Mouse (Mus musculus): ENCODE data around the gene Wdr1. TPM values are rescaled to one million over a fixed set of nuclear protein-coding genes. Genes with fewer than 3 reads are reported as not detected.
A peak's percentile ranks its signal among the peaks of the same experiment; 100 is the strongest.
"Not testable (repeated sequence)": the region's sequence is repeated elsewhere in the genome, so short reads cannot be mapped to it uniquely, and the experiment has no call there.

Gene Wdr1
- polyA plus RNA-seq (2015; fragmentation: Nextera tagmentation; extraction: Ambion mirVana): 162 and 176 TPM in 2 replicates

DNA sequence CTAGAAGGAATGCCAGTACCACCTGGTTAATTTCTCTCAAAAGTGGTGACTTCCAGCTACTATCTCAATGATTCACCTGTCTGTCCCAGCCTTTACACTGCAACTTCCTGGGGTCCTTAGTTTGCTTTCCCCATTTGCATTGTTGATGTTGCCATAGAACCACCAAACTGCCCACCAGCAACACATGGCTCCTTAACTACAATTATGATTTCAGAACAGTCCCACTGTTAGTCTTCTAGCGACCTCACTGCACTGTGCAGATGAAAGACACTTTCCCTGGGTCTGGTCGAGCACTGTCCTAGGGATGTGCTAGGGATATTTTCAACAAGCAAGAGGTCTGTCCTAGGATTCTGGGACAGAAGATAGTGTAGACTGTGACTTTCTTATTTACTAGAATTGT lies at the start of gene Wdr1:
Gene Wdr1, minus strand, starts transcription at position 101 of the 400 bp plus-strand sequence.
- H3K27ac ChIP-seq (replicated peaks): peak within 1 kb of the TSS; percentile 86
- WGBS: 87% methylated on average over 2 of the region's 2 CpGs
- H3K27me3 ChIP-seq: no peaks in the 10 kb centered on the region
- no peaks in the 10 kb centered on the region for H3K9me3 ChIP-seq
- peak within 1 kb of the TSS; percentile 78 for H3K4me3 ChIP-seq
- no peak for ATAC-seq (replicated peaks)
- H3K4me1 ChIP-seq: peaks cover 37% of the 10 kb centered on the region
- peaks cover 8% of the 10 kb centered on the region; the same call in 1 of the 2 replicates for H3K36me3 ChIP-seq
- peak within 1 kb of the TSS; percentile 57 for H3K9ac ChIP-seq (replicated peaks)
- H3K4me2 ChIP-seq (replicated peaks): peak within 1 kb of the TSS; percentile 65

- peak; percentile 86 for ATAC-seq (replicated peaks)
- H3K9me3 ChIP-seq: no peaks in the 10 kb centered on the region
- peak overlapping the region; percentile 48; the same call in 1 of the 2 replicates for H3K27ac ChIP-seq (replicated peaks)
- H3K4me2 ChIP-seq (replicated peaks): no peak overlapping the region
- H3K4me3 ChIP-seq: no peak overlapping the region
- WGBS: 58% methylated on average over 3 of the region's 3 CpGs
- H3K27me3 ChIP-seq: no peaks in the 10 kb centered on the region
- H3K9ac ChIP-seq (replicated peaks): no peak overlapping the region
- H3K4me1 ChIP-seq: no peaks in the 10 kb centered on the region
- H3K36me3 ChIP-seq: no peaks in the 10 kb centered on the region
Measured at GRCm38 (mm10) chr5:38611118-38611517, 48.1 kb upstream of the Wdr1 start.

DNA sequence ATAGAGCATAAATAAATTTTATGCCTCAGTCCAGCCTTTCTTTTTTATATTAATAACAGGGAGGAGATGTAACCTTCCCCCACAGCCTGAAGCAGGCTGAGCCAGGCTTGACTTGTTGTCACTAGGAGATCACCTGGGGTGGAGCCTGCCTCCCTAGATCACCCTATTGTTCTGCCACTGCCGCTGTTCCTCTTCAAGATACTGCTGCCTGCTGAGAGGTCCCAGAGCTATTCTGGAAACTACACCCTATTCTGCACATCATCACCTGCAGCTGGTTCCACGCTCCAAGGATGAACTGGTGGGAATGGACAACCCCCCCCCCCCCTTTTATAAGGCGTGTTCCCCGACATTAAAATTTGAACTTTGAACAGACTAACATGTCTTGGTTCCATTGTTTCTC lies 45.2 kb upstream of the Wdr1 start:
- not testable (repeated sequence) for H3K27me3 ChIP-seq; ATAC-seq (replicated peaks); H3K4me2 ChIP-seq (replicated peaks); H3K4me3 ChIP-seq; H3K9ac ChIP-seq (replicated peaks); H3K9me3 ChIP-seq; H3K27ac ChIP-seq (replicated peaks); H3K4me1 ChIP-seq; H3K36me3 ChIP-seq
- WGBS: 86% methylated on average over 4 of the region's 4 CpGs

- 49% methylated on average over 11 of the region's 11 CpGs for WGBS
- H3K27ac ChIP-seq (replicated peaks): 0 out of 2 replicates have a peak overlapping the region, but pooled peaks have one; percentile 27
Measured at GRCm38 (mm10) chr5:38598647-38599304, 35.8 kb upstream of the Wdr1 start.

DNA sequence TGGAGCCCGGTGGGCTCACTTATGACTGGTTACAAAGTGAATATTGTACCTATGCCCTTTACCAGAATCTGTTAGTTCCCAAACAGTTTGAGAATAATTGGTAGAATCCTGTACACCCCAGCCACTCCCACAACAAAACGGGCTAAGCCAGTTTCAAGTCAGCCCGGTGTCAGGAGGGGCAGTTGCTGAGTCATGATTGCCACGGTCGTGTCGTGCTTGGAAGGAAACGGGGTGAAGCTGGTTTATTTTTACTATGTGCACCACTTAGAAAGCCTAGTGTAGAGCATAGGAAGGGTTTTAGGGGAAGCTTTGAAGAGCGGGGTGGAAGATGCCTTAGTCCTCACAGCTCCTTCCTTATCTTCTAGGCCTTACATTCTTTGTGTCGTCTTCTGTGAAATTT lies 25.9 kb upstream of the Wdr1 start:
- H3K36me3 ChIP-seq: no peaks in the 10 kb centered on the region
- no peak overlapping the region for H3K4me3 ChIP-seq
- H3K4me1 ChIP-seq: no peaks in the 10 kb centered on the region
- ATAC-seq (replicated peaks): no peak
- H3K9me3 ChIP-seq: no peaks in the 10 kb centered on the region
- 80% methylated on average over 9 of the region's 9 CpGs for WGBS
- H3K27ac ChIP-seq (replicated peaks): no peak overlapping the region
- no peak overlapping the region for H3K4me2 ChIP-seq (replicated peaks)
- H3K27me3 ChIP-seq: no peaks in the 10 kb centered on the region
- H3K9ac ChIP-seq (replicated peaks): no peak overlapping the region

More at GRCm38 (mm10) chr5:38598647-38599304, 35.8 kb upstream of the Wdr1 start:
- no peaks in the 10 kb centered on the region for H3K4me1 ChIP-seq
- peak overlapping the region; percentile 37 for H3K4me3 ChIP-seq
- H3K9ac ChIP-seq (replicated peaks): peak overlapping the region; percentile 28
- peak overlapping the region; percentile 45 for H3K4me2 ChIP-seq (replicated peaks)
- H3K27me3 ChIP-seq: no peaks in the 10 kb centered on the region
- H3K9me3 ChIP-seq: no peaks in the 10 kb centered on the region
- peak; percentile 73 for ATAC-seq (replicated peaks)
- no peaks in the 10 kb centered on the region for H3K36me3 ChIP-seq

DNA sequence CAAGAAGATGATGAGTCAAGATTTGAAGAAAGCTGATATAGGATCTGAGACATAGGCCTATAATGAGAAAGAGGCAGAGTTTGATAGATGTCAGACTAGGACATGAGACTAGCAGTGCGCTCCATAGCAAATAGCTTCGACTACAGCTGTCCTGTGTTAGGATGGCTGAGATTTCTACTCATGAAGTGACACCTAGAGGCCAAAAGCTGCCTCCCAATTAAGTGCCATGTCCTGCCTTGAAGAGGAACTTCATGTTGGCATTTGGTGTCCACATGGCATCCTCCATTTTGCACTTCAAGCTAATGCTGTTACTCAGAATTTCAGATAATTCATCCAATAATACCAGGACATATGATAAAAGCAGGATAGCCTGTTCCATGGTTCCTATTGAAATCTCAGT lies 22.4 kb upstream of the Wdr1 start:
- Histone ChIP-seq H3K36me3 (no peaks in the 10 kb centered on the region), H3K4me2 (replicated peaks) (no peak overlapping the region), H3K4me1 (no peaks in the 10 kb centered on the region), H3K27ac (replicated peaks) (no peak overlapping the region), H3K27me3 (no peaks in the 10 kb centered on the region), H3K9me3 (no peaks in the 10 kb centered on the region), H3K4me3 (no peak overlapping the region), H3K9ac (replicated peaks) (no peak overlapping the region)
- WGBS: 89% methylated on average over 2 of the region's 2 CpGs
- ATAC-seq (replicated peaks): no peak

DNA sequence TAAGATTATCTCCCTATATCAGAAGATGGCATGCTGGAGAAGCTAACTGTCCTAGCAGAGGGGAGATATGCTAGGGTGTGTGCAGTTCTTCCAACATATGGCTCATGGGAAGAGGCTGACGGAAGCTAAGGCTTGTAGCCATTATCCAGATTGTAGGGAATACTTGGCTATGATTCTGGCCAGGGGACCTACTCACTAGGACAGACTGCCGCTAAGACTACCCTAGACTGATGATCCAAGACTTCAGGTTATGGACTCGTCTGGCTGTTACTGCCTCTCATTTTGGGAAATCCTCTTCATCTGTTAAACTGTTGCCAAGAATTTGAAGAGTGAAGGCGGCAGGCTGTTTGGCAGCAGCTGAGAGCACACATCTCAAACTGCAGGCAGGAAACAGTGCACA lies 20.0 kb upstream of the Wdr1 start:
- Histone ChIP-seq H3K27ac (replicated peaks) (no peak overlapping the region), H3K4me1 (no peaks in the 10 kb centered on the region), H3K4me2 (replicated peaks) (no peak overlapping the region), H3K27me3 (no peaks in the 10 kb centered on the region), H3K4me3 (no peak overlapping the region), H3K9me3 (no peaks in the 10 kb centered on the region), H3K36me3 (no peaks in the 10 kb centered on the region), H3K9ac (replicated peaks) (no peak overlapping the region)
- ATAC-seq (replicated peaks): no peak
- WGBS: 77% methylated on average over 4 of the region's 4 CpGs

GRCm38 (mm10) chr5:38580703-38581102 lies 17.7 kb upstream of the Wdr1 start:
- H3K9me3 ChIP-seq: no peaks in the 10 kb centered on the region
- ATAC-seq (replicated peaks): peak; percentile 71; the same call in 1 of the 2 replicates
- no peak overlapping the region for H3K4me2 ChIP-seq (replicated peaks)
- H3K27ac ChIP-seq (replicated peaks): no peak overlapping the region
- no peaks in the 10 kb centered on the region for H3K4me1 ChIP-seq
- no peaks in the 10 kb centered on the region for H3K36me3 ChIP-seq
- H3K4me3 ChIP-seq: no peak overlapping the region
- H3K9ac ChIP-seq (replicated peaks): no peak overlapping the region
- no peaks in the 10 kb centered on the region for H3K27me3 ChIP-seq
- WGBS: 33% methylated on average over 6 of the region's 6 CpGs

DNA sequence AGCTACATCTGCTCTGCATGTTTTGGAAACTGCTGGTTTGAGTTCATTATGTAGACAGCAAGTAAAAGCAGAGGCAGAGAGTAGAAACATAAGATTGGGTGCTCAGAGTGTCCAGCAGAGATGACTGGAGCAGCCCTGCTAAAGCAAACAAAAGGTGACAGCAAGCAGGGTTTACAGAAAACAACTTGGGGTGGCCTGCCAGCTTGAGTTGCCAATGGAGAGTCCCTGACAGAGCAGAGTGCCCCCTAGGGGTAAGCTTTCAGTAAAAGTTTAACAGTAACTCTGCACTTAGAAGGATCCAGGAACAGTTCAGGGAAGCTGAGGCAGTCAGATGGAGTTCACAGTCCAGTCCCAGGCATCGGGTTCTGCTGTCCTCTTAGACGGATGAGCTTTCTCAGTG lies 7.9 kb upstream of the Wdr1 start:
- no peaks in the 10 kb centered on the region for H3K27me3 ChIP-seq
- no peak overlapping the region for H3K4me2 ChIP-seq (replicated peaks)
- no peak for ATAC-seq (replicated peaks)
- no peak overlapping the region for H3K27ac ChIP-seq (replicated peaks)
- no peaks in the 10 kb centered on the region for H3K9me3 ChIP-seq
- 70% methylated on average over 2 of the region's 2 CpGs for WGBS
- no peaks in the 10 kb centered on the region for H3K36me3 ChIP-seq
- H3K9ac ChIP-seq (replicated peaks): no peak overlapping the region
- H3K4me3 ChIP-seq: no peak overlapping the region
- no peaks in the 10 kb centered on the region for H3K4me1 ChIP-seq

DNA sequence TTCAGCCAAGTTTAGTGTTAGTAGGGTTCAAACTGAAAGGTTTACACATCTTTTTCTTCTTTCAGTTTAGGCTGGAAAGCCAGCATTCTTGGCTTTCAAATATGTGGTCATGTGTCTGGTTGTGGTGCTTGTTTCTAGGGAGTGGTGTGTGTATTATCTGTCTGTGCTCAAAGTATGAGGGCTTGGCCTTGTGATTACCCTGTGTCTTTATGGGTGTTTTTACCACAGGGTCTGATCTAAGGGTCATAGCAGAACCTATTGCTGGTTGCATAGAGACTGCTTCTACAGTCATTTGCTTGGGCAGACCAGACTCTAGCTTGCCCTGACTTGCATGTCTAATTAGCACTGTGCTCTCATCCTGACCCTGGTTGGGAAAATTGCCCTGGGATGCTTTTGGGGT lies 5.6 kb upstream of the Wdr1 start:
- no peak overlapping the region for H3K4me2 ChIP-seq (replicated peaks)
- no peaks in the 10 kb centered on the region for H3K36me3 ChIP-seq
- H3K4me3 ChIP-seq: no peak overlapping the region
- H3K27ac ChIP-seq (replicated peaks): no peak overlapping the region
- H3K9me3 ChIP-seq: no peaks in the 10 kb centered on the region
- no peaks in the 10 kb centered on the region for H3K27me3 ChIP-seq
- H3K4me1 ChIP-seq: no peaks in the 10 kb centered on the region
- ATAC-seq (replicated peaks): no peak
- H3K9ac ChIP-seq (replicated peaks): no peak overlapping the region

DNA sequence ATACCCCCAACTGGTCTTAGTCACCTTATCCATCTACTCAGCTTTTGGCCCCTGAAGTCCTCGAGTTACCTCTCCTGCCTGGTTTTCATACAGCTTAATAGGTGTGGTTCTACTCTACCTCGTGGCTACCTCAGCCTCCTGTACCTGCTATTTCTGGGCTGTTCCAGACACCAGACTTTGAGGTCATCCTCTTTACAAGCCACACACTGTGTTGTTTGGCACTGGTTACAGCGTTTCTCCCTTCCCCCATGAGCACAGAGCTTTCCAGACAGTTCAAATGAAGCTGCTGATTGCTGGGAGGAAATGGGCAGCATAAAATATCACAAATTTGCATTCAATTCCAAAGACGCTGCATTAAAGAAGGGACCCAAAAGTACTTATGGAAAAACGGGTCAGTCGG lies 1.8 kb upstream of the Wdr1 start:
- WGBS: 82% methylated on average over 6 of the region's 6 CpGs

GRCm38 (mm10) chr5:38561426-38562024 lies 1.5 kb downstream of the Wdr1 start:
- H3K27ac ChIP-seq (replicated peaks): peak overlapping the region; percentile 86
- H3K36me3 ChIP-seq: peaks cover 11% of the 10 kb centered on the region
- no peaks in the 10 kb centered on the region for H3K27me3 ChIP-seq
- ATAC-seq (replicated peaks): peak; percentile 99
- WGBS: under 1% methylated on average over 74 of the region's 79 CpGs
- no peaks in the 10 kb centered on the region for H3K9me3 ChIP-seq
- H3K4me1 ChIP-seq: peaks cover 37% of the 10 kb centered on the region
- peak overlapping the region; percentile 85 for H3K4me2 ChIP-seq (replicated peaks)
- H3K4me3 ChIP-seq: peak overlapping the region; percentile 78
- peak overlapping the region; percentile 79 for H3K9ac ChIP-seq (replicated peaks)

More for the DNA sequence above, 1.8 kb upstream of the Wdr1 start:
- ATAC-seq (replicated peaks): no peak
- Histone ChIP-seq H3K27ac (replicated peaks) (no peak overlapping the region), H3K4me3 (no peak overlapping the region), H3K9me3 (no peaks in the 10 kb centered on the region), H3K4me1 (peaks cover 20% of the 10 kb centered on the region), H3K27me3 (no peaks in the 10 kb centered on the region), H3K4me2 (replicated peaks) (no peak overlapping the region), H3K9ac (replicated peaks) (no peak overlapping the region), H3K36me3 (no peaks in the 10 kb centered on the region)
